Mouse (Mus musculus) activated CD4-positive, CD25-positive, alpha-beta regulatory T cell, adult 9 weeks (primary cell): ENCODE results near the gene Antxrl. TPM values are rescaled to one million over a fixed set of nuclear protein-coding genes. Genes with fewer than 3 reads are reported as not detected.

Experiments
- polyA plus RNA-seq: library from polyadenylated mRNA; unstranded; fragments of 100-300 nt; shearing (Covaris generic); gene quantifications from one replicate; pipeline ENCODE4 v1.2.1, GENCODE M21; 2017

Antxrl gene
- polyA plus RNA-seq = not detected

DNA sequence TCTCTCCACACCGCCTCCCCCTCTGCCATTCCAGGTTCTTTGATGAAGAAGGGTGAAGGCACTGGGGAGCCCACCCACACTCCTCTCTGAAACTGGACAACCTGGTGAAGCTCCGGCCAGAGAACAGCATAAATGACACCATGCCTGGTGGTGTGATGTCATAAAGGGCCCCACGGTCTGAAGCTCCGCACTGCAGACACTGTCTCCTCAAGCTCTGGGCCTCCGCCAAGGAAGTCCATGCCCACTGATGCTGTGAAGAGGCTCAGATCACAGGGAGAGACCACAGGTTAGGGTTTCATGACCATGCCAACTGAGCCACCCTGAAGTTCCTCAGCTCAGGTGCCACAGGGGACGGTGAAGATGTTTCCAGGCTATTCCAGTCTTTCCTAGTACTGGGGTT, at the start of gene Antxrl:
Antxrl (plus strand) TSS at position 192 of the 400 bp plus-strand sequence.

DNA sequence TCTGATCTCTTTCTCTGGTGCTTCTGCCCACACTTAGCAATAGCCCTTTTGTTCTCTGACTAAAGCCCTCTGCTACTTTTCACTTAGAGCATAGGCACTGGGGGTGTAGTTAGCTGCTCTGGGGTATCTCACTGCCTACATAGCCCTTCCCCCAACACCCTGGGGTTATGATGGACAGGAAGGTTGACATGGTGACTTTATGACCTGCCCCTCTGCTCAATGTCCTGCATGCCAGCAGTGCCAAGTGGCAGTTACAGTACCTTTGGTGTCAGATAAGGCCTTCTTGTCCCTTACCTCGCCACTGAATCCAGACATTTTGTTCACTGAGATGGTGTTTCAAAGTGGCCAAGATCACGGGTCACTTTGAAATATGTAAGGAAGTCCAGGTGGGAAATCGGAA, 37.4 kb upstream of the Antxrl start, which contains the start of gene Gm30083:
Gm30083 (minus strand) TSS at position 120 of the 400 bp plus-strand sequence.

DNA sequence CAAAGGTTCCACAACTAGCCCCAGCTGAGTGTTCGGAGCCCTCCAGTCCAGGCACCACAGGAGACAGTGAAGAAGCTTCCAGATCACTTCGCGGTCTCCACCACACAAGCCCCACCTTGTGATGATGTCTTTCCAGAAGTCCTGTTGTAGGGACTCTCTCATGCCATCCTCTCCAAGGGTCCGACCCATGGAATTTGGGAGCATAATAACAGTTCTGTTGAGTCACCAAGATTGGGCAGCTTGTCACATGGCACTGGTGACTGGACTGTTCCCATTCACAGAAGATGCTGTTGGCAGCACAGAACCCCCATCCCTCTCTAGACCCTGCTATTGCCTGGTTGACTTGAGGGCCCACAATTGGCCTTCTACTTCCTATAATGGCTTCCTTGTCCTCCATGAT, 36.1 kb upstream of the Antxrl start, which contains the start of gene Gm5460:
Gm5460 (plus strand) TSS at position 378 of the 400 bp plus-strand sequence.

DNA sequence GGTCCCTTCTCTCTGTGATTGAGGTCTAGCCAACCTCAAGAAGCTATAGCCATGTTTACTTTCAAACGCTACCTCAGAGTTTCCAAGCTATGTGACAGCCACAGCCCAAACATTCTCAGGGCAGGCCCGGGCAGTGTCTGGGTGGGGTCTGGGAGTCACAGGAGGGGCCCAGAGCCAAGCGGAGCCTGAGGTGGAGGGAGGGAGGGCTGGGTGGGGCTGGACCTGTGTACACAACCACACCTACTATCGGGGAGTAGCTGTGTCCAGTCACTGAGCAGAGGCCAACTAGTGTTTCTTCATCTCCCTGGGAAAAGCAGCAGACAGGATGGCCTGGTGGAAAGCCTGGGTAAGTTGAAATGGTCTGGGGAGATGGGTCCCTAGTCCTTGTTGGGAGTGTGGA, 33.2 kb downstream of the Antxrl start, which contains the start of gene Anxa8:
Anxa8 (plus strand) TSS at position 251 of the 400 bp plus-strand sequence.

DNA sequence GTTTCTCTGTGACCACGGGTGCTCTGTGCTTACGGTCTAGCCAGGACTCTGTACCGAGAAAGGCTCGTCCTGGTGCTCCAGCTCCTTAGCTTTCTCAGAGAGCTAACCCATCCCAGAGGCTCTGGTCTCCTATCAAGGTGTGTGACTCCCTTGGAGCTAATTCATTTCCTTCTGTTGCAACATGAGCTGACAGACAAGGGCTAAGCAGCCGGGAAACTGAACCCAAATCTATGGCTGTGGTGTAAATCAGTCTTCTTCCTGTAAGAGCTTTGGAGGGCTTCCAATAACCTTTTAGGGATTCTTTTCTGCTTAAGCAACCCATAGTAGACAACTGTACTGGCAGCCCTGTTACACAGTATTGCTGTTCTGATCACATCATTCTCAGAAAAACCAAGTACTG, 50.1 kb downstream of the Antxrl start, which contains the start of gene A630023A22Rik:
A630023A22Rik (minus strand) TSS at position 154 of the 400 bp plus-strand sequence.

Other genes with a start within 250 kb of the Antxrl start
- not detected for gene Gdf10, start 129.1 kb upstream of the Antxrl start, polyA plus RNA-seq
- not detected for gene Gdf2, start 111.7 kb upstream of the Antxrl start, polyA plus RNA-seq
- not detected for gene Rbp3, start 98.7 kb upstream of the Antxrl start, polyA plus RNA-seq
- gene Zfp488, start 73.9 kb upstream of the Antxrl start, polyA plus RNA-seq = not detected
- gene Gm30083, start 37.5 kb upstream of the Antxrl start, polyA plus RNA-seq = not detected
- not detected for gene Gm5460, start 35.9 kb upstream of the Antxrl start, polyA plus RNA-seq
- not detected for gene Anxa8, start 33.3 kb downstream of the Antxrl start, polyA plus RNA-seq
- gene A630023A22Rik, start 50.0 kb downstream of the Antxrl start, polyA plus RNA-seq = not detected
- not detected for gene Npy4r, start 99.8 kb downstream of the Antxrl start, polyA plus RNA-seq
- gene Gprin2, start 148.9 kb downstream of the Antxrl start, polyA plus RNA-seq = not detected
- not detected for gene Syt15, start 166.9 kb downstream of the Antxrl start, polyA plus RNA-seq